Mouse (Mus musculus) A20 (cell line): ENCODE measurements at regions not wholly inside any gene's neighbourhood (a gene's known extent, or its start where the extent isn't known, plus 50 kb on each side); places are given as distances from the start of the nearest gene placed in this dataset.

Experiments used
- DNase-seq: peaks from one replicate; pipeline ENCODE4 v3.0.0-alpha.2; 2011; ENCODE audit warnings: low read depth, low spot score

- DNase-seq, result no peak
Observed at GRCm38 (mm10) chr4:56264626-56265025, 475.2 kb upstream of the Gm26657 start.

GRCm38 (mm10) chr4:56263822-56264221 is 476.0 kb upstream of the Gm26657 start:
- DNase-seq, result no peak

- no peak for DNase-seq
Observed at GRCm38 (mm10) chr4:56262589-56262988, 477.3 kb upstream of the Gm26657 start.

GRCm38 (mm10) chr4:56261992-56262391 is 477.9 kb upstream of the Gm26657 start:
- DNase-seq, result no peak

- no peak for DNase-seq
Observed at GRCm38 (mm10) chr4:56252375-56252774, 487.5 kb upstream of the Gm26657 start.

GRCm38 (mm10) chr4:56251766-56252165 is 488.1 kb upstream of the Gm26657 start:
- DNase-seq, result no peak

GRCm38 (mm10) chr4:56250611-56251010 is 489.3 kb upstream of the Gm26657 start:
- no peak for DNase-seq

- no peak for DNase-seq
Observed at GRCm38 (mm10) chr4:56243863-56244262, 496.0 kb upstream of the Gm26657 start.

GRCm38 (mm10) chr4:56238496-56239488 is 501.1 kb upstream of the Gm26657 start:
- no peak for DNase-seq

GRCm38 (mm10) chr4:56231414-56231813 is 508.5 kb upstream of the Gm26657 start:
- no peak for DNase-seq

GRCm38 (mm10) chr4:56230451-56230850 is 509.4 kb upstream of the Gm26657 start:
- DNase-seq, result no peak

- DNase-seq, result no peak
Observed at GRCm38 (mm10) chr4:56226493-56226892, 513.4 kb upstream of the Gm26657 start.

GRCm38 (mm10) chr4:56224542-56224941 is 515.3 kb upstream of the Gm26657 start:
- DNase-seq, result no peak

- DNase-seq, result peak; percentile 85
Observed at GRCm38 (mm10) chr4:56222023-56222776, 517.7 kb upstream of the Gm26657 start.

- no peak for DNase-seq
Observed at GRCm38 (mm10) chr4:56220531-56220930, 519.3 kb upstream of the Gm26657 start.

- no peak for DNase-seq
Observed at GRCm38 (mm10) chr4:56209499-56209898, 530.4 kb upstream of the Gm26657 start.

GRCm38 (mm10) chr4:56207726-56208125 is 532.1 kb upstream of the Gm26657 start:
- DNase-seq, result no peak

GRCm38 (mm10) chr4:56205069-56205468 is 534.8 kb upstream of the Gm26657 start:
- DNase-seq, result no peak

- no peak for DNase-seq
Observed at GRCm38 (mm10) chr4:56193365-56193764, 546.5 kb upstream of the Gm26657 start.

- no peak for DNase-seq
Observed at GRCm38 (mm10) chr4:56192516-56192915, 547.4 kb upstream of the Gm26657 start.

GRCm38 (mm10) chr4:56179566-56179965 is 560.3 kb upstream of the Gm26657 start:
- no peak for DNase-seq

- DNase-seq, result no peak
Observed at GRCm38 (mm10) chr4:56178844-56179481, 560.9 kb upstream of the Gm26657 start.
